Mouse (Mus musculus) ES-E14 (cell line): ENCODE results near the gene Usp48.

ENCODE experiments used
- CHD2 ChIP-seq: IDR thresholded peaks from 2 replicates; pipeline ENCODE4 v1.6.1; 2014; ENCODE audit warnings: mild to moderate bottlenecking, low read depth, low read length, inconsistent platforms
- HCFC1 ChIP-seq: IDR thresholded peaks from 2 replicates; pipeline ENCODE4 v1.6.1; 2012; ENCODE audit warnings: low read length, inconsistent platforms, borderline replicate concordance; ENCODE audit not compliant: insufficient read depth
- MAFK ChIP-seq: IDR thresholded peaks from 2 replicates; pipeline ENCODE4 v1.6.1; 2014; ENCODE audit warnings: mild to moderate bottlenecking, low read depth, low read length, inconsistent platforms; ENCODE audit not compliant: insufficient read depth
- ZC3H11A ChIP-seq: IDR thresholded peaks from 2 replicates; pipeline ENCODE4 v1.6.1; 2012; ENCODE audit warnings: low read depth, mild to moderate bottlenecking, inconsistent platforms, low read length, borderline replicate concordance
- ZNF384 ChIP-seq: IDR thresholded peaks from 2 replicates; pipeline ENCODE4 v1.6.1; 2012; ENCODE audit warnings: low read depth, low read length, inconsistent platforms

- no peak for TF ChIP-seq CHD2
- TF ChIP-seq MAFK: no peak
- TF ChIP-seq HCFC1: no peak
- no peak for TF ChIP-seq ZNF384
- TF ChIP-seq ZC3H11A: no peak
Observed at GRCm38 (mm10) chr4:137700960-137701359, 107.4 kb downstream of the Usp48 start.
